Mouse (Mus musculus): ENCODE results near the gene Mfsd9. TPM values are rescaled to one million over a fixed set of nuclear protein-coding genes. Genes with fewer than 3 reads are reported as not detected.

Gene Mfsd9
- total RNA-seq, 2 experiments from 2014 or later, result 1.4 to 2.3 TPM

Other genes with a start within 250 kb of the Mfsd9 start
- under 1 TPM in 1 of 2 experiments, not detected in 1; 0.26 TPM for gene Slc9a4, start 210.6 kb downstream of the Mfsd9 start, total RNA-seq (2021)
- gene Slc9a2, start 110.1 kb downstream of the Mfsd9 start, total RNA-seq (2021), result 10 to 100 TPM; 18.4 to 21.5 TPM
- 100 to 1,000 TPM; 137 to 148 TPM for gene Tmem182, start 14.9 kb upstream of the Mfsd9 start, total RNA-seq (2021)